Mouse (Mus musculus): ENCODE measurements at regions not wholly inside any gene's neighbourhood (a gene's known extent, or its start where the extent isn't known, plus 50 kb on each side); places are given as distances from the start of the nearest gene placed in this dataset.
"Not testable (repeated sequence)": the region's sequence is repeated elsewhere in the genome, so short reads cannot be mapped to it uniquely, and the experiment has no call there.

DNA sequence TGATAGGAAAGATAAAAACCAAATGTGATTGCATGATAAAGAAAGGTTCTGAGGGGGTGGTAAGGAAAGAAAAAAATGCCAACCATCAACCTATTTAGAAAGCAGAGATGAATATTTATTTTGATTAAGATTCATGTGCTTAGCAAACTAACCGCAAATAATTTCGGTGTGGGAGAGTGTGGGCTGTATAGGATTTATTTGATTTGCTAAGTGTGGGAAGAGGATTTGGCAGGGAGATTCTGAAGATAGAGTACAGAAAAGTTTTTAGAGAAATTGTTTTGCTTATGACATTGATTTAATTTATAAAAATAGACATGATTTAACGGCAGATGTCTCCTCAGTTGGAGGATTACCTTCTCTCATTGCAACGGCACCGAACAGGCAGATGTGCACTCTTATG lies 250.3 kb downstream of the Pros1 start:
- no peak for DNase-seq

DNA sequence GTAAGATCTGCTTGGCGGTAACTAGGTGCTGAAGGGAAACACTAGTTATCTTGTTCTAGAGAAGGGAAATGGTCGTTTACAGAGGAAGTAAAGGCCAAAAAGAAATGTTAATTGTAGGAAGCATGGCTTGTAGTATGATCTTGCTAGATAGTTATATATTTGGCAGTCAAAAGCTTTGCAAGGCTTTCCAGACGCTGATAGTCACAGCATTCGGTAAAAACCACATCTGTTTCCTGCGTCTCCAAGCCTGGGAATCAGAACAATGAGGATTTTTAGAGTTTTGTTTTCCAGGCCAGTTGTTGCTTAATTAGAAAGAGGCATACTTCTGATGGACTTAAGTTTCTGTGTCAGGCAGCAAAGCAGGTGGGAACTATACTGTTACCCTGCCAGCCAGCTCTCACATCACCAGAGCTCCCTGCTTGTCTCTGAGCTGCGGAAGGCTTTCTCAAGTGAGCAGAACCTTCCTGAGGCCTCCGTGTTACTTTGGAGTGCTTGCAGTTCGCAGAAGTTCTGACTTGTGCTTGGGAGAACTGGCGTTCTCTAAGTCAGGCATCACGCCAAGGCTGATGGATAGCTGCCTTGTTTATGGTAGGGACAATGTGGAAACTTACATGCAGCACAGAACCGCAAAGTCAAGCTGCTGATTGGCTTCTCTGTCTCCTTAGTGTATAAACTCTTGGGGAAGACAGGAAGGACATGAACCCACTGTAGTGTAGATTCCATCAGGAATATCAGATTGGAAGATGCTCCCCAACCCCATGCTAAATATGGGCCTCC lies 251.0 kb downstream of the Pros1 start:
- DNase-seq, result no peak

DNA sequence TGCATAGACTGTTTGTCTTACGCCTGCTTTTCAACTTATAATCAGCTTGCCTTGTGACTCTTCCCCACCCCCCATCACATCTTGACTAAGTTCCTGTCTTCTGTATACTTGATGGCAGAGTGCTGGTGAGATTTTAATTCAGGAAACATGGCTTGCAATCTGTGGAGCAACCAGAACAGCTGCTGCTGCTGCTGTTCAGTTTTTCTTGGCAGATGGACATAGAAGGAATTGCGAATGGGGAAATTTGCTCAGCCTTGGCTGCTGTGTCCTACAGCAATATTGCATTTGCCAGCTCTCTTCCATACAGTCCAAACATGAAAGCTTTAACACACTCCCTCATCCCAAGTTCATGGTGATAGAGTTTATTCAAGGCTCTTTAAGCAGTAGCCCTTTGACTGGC lies 262.3 kb downstream of the Pros1 start:
- peak; percentile 9 to 10 for DNase-seq

DNA sequence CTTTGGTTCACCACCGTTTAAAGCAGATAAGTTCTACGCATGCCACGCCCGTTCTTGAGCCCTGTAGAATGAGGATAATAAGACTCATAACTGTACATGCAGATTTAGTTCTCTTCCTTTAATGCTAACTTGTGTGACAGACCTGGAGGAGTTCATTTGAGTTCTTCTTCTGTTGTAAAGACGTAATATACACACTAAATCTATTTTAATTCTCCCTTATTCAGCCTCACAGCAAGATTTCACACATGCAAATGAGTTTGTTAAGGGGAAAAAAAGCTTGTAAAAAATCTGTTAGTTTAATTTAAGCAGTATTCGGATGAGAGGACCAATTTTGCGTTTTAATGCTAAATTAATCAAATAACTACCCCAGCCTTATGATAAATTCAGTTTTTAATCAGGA lies 264.6 kb downstream of the Pros1 start:
- DNase-seq, result no peak

DNA sequence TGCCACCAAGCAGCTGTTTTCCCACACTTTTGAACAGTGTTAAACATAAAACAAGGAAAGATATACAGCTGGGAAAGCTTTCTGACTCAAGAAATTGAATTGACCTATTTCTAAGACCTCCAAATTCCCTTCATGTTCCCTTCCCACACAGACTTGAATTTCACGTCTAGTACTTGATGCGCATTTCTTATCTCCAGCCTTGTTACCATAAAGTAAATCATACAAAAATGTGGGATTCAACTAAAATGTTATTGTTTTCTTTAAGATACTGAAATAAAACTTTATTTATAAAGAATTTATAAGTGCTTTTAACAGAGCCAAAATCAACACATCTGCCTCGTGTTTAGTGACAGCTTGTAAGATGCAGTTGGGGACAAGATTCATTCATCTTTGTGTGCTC lies 289.7 kb downstream of the Pros1 start:
- no peak for DNase-seq

DNA sequence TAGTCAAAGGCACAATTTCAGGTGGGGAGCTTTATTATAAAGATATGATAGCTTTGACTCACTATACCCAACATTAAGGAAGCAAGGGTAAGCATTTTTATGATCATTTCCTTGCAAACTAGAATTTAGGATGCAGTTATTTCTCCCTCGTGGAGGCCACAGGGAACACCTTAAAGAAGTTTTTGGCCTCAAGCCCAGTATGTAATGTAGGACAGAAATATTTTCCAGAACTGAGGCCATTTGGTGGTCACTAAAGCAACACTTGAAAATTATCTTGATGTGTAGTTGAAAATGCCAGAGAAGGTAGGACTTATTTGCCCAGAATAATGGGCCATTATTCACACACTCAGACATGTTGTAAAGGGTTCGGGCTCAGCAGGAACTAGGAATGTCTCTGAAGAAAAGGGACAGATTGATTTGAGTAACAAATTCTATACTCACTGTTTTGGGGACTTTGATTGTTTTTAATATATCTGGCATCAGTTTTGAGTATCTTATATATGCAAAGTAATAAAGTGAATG lies 301.3 kb downstream of the Pros1 start:
- no peak for DNase-seq

DNA sequence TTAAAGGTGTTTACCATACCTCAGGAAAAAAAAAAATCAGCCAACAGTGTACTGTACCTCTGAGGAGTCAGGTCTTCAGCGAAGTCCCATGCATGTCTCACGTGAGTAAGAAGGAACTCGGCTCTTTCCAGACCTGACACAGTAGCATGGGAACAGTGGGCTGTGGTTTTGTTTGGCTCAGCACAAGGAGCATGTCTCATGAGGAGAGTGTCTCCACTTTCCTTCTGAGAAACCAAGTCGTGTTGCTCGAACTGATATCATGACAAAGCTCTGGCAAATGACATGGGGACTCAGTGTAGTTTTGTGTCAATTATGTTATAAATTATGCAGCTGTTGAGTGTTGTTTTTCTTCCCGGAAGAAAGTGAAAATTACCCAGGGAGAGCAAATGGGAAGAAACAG lies 316.0 kb downstream of the Pros1 start:
- DNase-seq, result no peak

DNA sequence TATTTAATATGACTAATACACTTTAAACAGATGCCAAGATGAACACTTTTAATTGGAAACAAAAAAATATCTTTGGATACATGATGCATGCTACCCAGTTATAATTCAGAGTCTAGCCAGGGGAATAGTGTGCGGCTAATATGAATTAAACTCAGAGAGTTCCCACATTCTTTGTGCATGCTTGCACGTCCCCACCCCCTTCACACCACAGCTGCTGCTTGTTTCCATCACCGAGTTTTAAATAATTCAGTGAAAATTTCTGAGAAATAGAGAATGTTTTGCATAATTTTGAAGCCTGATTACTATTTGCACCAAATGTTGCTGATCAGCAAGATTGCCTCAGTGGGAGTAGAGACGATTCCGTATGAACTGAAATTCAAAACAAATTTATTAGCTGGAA lies 325.1 kb downstream of the Pros1 start:
- no peak for DNase-seq

DNA sequence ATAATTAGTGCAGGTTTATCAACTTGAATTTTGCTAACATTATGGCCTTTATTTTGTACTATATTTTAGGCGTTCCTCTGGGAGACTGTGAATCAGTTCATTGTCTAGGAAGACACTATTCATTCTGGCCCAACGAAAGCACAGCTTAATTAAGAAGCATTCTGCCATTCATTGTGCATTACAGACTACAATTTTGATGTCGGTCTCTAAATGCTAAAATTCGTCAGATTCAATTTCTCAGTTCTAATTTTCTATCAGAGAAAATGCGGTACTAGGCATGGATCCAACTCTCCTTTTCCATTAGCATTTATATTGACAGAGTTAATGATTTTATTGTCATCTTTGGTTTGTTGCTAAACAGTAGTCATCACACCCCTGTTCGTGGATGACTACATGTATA lies 337.1 kb downstream of the Pros1 start:
- DNase-seq, result no peak

DNA sequence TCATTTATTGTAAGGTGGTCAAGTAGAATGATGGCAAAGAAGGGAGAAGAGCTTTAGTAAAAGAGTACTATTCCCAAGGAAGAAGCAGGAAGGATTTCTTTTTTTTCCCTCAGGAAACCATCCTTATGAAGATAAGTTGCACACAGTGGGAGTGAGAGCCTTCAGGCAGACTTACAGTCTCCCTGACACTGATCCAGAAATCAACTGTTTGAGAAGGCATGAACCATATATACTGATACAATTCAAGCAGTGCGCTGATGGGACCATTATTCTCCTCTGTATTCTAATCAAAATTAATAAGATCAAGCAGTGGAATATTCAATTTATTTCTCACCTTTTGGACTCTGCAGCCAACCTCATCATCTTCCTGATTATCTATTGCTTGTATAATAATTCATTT lies 337.5 kb downstream of the Pros1 start:
- no peak for DNase-seq

DNA sequence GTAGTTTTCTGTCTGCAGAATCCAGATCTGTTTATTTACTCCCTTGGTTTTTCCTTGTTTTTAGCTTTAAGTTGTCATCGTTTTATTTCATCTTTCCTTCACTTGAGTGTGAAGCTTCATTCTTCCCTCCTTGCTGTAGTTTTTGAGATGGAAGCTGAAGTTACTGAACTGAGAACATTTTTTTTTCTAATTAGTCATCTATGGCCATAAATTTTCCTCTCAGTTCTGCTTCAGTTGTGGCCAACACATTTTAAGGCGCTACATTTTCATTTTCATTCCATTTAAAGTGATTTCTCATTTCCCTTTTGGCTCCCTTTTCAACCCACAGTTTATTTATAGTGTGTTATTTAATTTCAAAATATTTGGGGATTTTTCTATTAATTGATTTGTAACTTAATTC lies 340.5 kb downstream of the Pros1 start:
- DNase-seq, result no peak

DNA sequence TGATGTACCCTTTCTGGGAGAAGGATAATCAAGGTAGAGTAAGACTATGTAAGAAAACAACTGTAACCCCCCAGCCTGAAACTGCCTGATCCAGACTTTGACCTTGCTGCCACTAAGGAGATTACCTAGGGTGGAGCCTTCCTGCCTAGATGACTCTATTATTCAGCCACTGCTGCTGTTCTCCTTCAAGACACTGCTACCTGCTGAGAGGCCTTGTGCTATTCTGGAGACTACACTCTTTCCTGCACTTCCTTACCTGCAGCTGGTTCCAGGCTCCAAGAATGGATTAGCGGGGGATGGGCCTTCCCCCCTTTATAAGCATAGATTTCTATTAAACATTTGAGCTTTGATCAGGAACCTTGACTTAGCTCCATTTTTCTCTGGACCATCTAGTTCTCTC lies 359.4 kb downstream of the Pros1 start:
- DNase-seq, result not testable (repeated sequence)

DNA sequence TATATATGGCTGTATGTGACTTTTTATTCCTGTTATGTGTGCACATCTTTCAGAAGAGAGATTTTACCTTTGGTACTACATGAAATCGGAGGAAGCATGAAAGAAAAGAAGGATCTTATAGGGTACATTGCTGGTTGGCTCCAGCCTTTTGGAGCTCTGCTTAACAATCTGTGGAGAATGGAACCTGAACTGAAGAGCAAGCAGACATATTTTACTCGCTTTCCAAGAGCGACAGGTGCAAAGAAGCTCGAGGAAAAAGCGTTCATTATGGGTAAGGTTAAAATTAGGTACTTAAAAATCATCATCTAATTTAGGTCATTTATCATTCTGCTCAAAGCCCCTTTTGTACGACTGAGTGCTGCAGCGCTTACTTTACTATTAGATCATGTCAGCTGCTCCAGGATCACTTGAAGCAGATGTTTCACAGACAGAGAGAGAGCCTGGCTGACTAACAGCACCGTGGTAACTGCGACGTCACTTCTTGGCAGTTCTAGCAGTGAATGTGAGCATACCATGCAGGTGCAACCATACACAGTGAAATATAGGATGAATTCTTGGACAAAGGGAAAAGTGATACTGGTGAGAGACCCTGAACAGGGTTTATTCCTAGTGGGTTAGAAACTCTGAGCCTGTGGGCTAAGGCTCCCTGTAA lies 366.2 kb downstream of the Pros1 start:
- DNase-seq, result no peak

DNA sequence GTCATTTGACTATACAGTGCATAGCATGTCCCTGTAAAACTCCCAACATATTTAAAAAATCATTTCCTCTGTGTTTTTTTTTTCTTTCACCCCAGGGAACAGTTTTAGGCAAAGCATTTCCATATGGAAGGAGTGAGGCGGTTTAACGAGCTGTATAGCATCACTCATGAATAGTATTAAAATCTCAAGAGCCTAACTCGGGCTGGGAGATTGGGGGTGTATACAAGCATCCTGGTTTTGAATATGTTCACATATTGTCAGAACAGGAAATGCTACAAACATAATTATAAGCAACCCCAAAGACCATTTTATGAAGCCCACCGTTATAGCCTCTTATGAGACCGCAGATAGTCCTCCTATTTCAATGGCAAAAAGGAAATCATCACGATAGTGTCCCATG lies 370.5 kb downstream of the Pros1 start:
- no peak for DNase-seq

DNA sequence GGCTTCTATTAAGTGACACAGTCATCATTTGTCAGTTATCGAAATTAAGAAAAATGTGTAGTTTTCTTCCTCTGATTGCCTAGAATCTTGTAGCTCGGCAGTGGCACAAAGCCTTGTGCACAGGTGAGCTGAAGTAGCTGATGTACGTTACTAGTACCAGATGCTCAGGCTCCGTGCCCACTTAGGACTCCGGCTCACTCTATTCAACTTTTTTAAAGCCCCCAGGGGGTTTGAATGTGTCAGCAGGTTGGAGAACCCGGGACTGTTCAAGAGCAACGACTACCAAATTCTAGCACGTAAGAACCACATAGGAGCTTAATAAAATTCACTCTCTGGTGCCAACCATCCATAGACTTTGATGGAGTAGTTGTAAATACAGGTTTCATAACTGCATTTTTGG lies 371.0 kb downstream of the Pros1 start:
- DNase-seq, result no peak

DNA sequence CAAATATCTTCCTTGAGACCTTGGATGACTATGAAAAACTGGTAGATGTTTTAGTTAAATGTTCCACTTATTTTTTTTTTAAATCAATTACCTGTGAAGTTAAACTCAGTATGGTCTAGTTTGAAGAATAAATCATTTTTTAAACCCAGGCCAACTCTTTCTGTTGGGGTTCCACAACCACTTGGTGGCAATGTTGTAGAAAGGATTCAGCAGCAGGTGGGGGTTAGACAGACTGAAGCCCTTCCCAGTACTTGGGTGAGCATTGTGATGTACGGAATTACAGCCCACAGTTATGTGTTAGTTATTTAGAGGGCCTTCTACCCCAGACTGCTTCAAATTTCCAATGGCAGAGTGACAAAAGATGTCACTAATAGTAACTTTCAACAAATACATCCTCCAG lies 375.0 kb downstream of the Pros1 start:
- DNase-seq, result peak; percentile 13 to 16

DNA sequence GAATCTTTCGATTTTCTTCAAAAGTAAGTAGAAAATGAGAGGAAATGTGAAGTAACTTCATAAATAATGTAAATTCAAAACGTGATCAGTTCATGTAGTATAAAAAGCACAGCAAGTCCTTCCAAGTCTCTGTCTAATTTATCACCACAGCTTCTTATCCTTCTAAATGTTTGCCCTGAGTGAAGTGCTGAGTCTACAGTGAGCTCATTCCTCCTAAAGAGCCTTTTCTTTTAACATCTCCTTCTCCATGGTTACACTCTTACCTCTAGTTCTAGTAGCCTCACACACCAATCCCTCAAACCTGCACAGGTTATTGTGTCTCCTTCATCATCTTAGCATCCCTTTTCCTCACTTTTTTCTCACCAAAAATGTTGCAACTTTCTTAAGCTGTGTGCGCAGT lies 375.5 kb downstream of the Pros1 start:
- no peak for DNase-seq

DNA sequence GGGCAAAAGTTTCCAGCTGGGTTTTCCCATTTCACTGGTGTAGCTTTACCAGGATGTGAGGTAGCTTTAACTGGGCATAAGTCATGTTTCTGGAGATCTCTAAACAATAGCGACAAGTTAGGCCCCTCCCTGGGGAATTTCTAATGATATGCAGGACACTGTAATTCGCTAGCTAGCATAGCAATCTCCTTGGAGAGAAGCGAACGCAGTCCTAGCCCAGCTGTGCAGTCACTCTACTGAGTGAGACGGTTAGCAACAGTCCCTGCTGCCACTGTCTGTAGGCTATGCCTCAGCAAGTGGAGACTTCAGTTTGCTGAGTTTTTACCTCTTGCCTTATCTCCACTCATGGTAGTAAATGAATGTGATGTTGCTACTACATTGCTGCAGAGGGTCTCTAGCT lies 416.1 kb downstream of the Pros1 start:
- DNase-seq, result no peak

DNA sequence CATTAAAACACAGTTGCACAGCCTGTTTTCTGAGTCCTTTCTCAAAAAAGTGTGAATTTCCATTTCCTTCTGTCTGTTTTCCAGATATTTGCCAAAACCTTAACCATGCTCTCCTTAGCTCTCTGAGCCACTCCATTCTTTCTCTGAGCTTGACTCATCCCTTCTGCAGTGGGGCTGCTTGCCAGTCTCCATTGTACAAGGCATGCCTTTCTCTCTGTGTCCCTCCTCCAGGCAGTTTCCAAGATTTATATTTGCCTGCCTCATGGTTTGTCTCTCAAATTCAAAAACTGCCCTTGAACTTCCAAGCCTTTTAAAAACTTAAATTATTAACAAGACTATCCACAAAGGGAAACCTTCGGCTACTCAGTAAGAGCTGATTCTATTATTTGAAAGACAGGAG lies 423.4 kb downstream of the Pros1 start:
- DNase-seq, result no peak

DNA sequence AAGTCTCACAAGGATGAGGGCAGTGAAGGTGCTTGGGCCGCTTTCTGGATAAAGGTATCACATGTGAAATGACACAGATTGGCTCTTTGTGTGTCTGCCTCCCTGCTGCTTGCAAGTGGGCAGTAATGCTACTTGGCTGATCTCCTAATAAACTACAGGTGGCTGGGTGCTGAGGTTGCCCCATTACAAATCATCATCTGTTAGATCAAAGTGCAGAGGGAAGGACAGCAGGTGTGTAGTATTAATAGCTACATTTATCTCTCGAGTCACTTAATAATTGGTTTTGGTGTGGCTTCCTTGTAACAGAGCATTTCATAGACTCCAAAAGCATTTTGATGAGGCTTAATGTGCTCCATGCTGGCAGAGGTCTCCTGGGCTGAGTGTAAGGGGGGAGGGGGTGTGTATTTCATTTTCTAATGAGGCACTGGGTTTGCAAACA lies 424.2 kb downstream of the Pros1 start:
- DNase-seq, result peak; percentile 48 to 50

DNA sequence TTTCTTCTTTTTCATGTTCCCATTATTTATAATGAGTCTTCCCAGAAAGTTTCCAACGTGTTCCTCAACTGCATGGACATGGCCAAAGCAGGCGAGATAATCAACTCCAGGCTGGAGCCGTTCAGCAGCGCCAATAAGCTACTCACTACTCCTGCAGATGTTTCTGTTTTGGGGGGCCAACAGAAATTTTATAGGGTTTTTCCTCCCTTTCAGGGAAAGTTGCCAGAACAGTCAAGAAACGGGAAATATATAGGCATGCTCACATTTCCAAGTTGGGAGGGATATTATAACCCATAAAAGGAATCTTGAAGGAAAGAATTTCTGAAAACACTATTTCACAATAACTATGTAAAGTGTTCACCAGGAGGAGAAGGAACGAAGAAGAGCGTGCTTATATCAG lies 433.5 kb downstream of the Pros1 start:
- DNase-seq, result no peak

DNA sequence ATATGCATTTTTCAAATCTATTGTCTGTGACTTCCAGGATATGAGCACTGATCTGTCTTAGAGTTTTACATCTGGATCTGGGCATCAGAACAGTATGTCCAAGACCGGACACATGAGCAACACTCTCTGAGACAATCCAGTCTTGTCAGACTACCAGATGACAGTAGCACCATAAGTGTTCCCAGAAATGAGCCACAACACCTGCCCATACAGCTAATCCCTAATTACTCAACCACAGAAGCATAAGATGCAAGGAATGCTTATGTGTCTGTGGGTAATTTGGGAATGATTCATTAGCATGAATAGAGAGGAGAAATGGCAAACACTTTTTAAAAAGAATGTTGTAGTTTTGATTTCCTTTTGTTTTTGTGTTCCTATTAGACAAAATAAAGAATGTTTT lies 457.6 kb downstream of the Pros1 start:
- DNase-seq, result no peak

DNA sequence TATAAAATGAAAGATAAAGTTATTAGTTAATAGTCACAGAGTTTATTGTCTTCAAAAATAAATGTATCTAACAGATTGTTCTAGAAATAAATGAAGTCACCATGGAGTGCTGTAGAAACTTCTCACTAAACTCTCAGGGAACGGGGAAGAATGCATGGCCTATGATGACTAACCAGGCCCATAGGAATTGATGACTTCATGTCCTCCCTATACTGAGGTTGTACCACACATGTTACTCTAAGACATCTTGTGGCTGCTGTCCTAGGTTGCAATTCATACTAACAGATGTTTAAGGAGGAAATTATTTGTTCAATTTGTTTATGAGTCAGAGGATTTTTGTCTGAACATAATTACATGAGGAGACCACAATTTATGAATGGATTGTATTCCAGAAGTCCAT lies 459.4 kb downstream of the Pros1 start:
- no peak for DNase-seq

DNA sequence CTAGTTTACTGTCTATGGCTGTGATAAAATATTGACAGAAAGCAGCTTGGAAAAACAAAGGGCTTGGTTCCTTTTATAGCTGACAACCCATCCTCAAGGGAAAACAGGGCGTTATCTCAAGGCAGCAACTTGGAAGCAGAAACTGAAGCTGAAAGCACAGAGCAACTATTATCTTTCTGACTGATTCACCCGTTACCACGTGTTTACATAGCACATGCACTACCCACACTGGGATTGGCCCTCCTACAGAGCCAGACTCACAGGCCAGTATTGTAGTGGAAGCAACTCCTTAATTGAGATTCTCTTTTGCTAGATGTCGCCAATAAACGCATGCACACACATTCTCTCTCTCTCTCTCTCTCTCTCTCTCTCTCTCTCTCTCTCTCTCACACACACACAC lies 465.5 kb downstream of the Pros1 start:
- DNase-seq, result no peak

All from cerebellum, postnatal 10 days (tissue).